Mouse (Mus musculus): ENCODE results near the gene Agpat2.
A peak's percentile ranks its signal among the peaks of the same experiment; 100 is the strongest.

- no peak for TF ChIP-seq TCF12 (IDR thresholded peaks at IDR 0.05; ENCODE audit: low read depth, low read length)
- TF ChIP-seq E2F4 (IDR thresholded peaks at IDR 0.05; ENCODE audit: borderline replicate concordance, low read depth, low read length), result no peak
- no peak for TF ChIP-seq POLR2A (IDR thresholded peaks at IDR 0.05; ENCODE audit: control insufficient read depth in 1 of 2, insufficient read depth in 1 of 2, low read depth in 1 of 2, low read length in 2 of 2, poor library complexity in 1 of 2)
- TF ChIP-seq CTCF (IDR thresholded peaks at IDR 0.05 in 2 of 3, conservative IDR thresholded peaks at IDR 0.05 in 1 of 3; ENCODE audit: control insufficient read depth in 1 of 3, insufficient read depth in 1 of 3, low read depth in 2 of 3, low read length in 3 of 3, poor library complexity in 1 of 3, severe bottlenecking in 1 of 3), result peak; percentile 41 to 75 (median 49); a peak in 5 of 6 replicates
These were observed 39.7 kb upstream of the Agpat2 start for GRCm38 (mm10) chr2:26643942-26644341.

Measured in MEL (cell line).